Mouse (Mus musculus): ENCODE data around the gene Zbtb38. TPM values are rescaled to one million over a fixed set of nuclear protein-coding genes. Genes with fewer than 3 reads are reported as not detected.

The Zbtb38 gene
- 5.9 and 7.2 TPM in 2 replicates for polyA plus RNA-seq (2012; ENCODE audit: low replicate concordance)

GRCm38 (mm10) chr9:96752603-96753114 is at the start of gene Zbtb38:
Zbtb38 (minus strand) TSS chr9:96752831.

Other genes with a start within 250 kb of the Zbtb38 start
- not detected in 2 replicates for gene Gm28729, start 227.6 kb downstream of the Zbtb38 start, polyA plus RNA-seq (2012; ENCODE audit: low replicate concordance)
- gene Rasa2, start 121.2 kb downstream of the Zbtb38 start, polyA plus RNA-seq (2012; ENCODE audit: low replicate concordance), result 1.1 and 3.0 TPM in 2 replicates
- 1.8 and 3.2 TPM in 2 replicates for gene Pxylp1, start 139.8 kb upstream of the Zbtb38 start, polyA plus RNA-seq (2012; ENCODE audit: low replicate concordance)

All from hematopoietic multipotent progenitor cell, adult 10-12 weeks (in vitro differentiated cells).